Mouse (Mus musculus) cerebellum, adult 9-11 months (tissue): ENCODE measurements at regions not wholly inside any gene's neighbourhood (a gene's known extent, or its start where the extent isn't known, plus 50 kb on each side); places are given as distances from the start of the nearest gene placed in this dataset.

Source experiments
- DNase-seq: peaks from one replicate; pipeline ENCODE4 v3.0.0; 2022

DNA sequence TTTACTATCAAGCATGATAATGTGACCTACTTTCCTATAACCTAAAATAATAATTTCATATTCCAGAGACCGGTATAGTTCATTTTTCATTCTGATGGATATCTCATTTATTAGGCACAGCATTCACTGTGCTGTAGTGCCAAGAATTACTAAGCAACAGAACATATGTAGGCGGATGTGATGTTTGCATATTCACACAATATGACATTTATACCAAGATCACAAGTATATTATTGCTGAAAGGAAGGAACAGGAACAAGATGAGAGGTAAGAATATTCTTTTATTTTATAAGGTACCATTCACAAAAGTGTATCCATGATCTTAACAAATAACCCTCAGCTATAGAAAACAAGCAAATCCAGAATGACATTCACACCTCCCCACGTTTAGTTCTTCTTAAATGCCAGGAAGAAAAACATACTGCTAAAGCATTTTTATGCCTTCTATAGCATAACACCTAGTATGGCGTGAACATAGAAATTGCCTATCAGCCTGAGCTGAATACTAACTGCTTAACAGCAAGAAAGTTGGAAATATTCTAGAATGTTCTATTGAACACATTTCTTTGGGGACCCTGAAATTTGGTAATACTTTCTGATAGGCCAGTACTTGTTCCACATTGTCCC, 1062.8 kb upstream of the Acvr2a start:
- DNase-seq, result no peak

DNA sequence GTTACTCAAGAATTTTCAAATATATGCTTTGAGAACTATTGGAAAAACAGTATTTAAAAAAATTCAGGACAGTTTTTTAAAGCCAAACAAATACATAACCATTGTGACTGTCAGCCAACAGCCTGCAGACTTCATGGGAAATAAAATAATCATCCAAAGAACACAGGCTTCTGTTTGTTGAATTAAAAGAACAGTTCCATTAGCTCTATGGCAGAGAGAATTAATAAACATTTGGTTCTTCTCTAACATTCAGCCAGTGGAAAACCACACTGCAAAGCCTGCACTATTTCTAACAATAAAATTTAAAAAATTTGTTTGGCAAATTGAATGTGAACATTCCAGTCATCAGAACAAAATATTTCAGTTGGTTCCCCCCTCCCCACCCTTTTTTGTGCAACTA, 1058.2 kb upstream of the Acvr2a start:
- no peak for DNase-seq

DNA sequence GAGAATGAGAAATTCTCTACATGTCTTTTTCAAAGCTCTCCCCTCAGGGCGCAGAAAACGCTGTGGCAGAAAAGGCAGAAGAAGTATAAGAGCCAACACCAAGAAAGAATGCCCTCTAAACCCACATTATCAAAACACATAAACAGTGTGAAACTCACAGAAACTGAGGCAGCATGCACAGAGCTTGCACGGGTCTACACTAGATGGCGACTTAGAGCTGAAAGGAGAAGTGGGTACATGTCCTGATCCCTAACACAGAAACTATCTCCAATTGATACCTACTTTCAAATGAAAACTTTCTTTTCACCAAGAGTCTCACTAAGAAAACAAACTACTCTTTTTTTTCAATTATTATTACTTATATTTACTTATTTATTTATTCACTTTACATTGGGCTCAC, 1057.7 kb upstream of the Acvr2a start:
- no peak for DNase-seq

DNA sequence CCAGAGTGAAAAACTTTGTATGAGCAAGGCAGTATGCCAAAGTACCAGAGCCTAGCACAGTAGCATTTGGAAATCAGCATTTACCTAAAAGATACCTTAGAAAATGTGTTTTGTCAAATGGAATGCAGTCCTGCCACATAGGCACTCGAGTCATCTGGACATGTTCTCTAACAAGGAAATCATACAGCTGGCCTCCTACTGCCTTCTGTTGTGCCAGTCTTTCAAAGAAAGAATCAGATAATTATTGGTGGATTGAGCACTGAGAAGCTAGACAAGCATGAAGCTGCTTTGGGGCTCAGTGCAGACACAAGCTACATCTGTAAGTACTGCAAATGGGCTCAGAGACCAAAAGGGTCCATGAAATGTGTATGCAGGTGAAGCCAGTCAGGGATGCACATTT, 1038.1 kb upstream of the Acvr2a start:
- DNase-seq, result no peak

DNA sequence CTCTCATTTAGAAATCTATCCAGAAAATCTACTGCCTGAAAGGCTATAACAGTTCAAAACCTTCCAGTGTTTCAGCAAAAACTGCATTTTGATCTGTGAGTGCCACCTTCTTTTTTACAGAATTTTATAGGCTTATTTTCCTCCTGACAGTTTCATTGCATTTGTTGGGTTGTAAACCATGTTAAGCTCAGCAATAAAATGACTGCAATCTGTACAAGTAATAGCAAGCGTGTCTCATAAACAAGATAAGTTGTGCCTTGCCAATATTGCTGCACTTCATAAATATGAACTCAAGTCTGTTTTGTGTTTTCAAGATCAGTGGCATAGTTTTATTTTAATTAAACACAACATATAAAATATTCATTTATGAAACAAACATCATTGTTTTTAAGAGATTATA, 1036.9 kb upstream of the Acvr2a start:
- no peak for DNase-seq

DNA sequence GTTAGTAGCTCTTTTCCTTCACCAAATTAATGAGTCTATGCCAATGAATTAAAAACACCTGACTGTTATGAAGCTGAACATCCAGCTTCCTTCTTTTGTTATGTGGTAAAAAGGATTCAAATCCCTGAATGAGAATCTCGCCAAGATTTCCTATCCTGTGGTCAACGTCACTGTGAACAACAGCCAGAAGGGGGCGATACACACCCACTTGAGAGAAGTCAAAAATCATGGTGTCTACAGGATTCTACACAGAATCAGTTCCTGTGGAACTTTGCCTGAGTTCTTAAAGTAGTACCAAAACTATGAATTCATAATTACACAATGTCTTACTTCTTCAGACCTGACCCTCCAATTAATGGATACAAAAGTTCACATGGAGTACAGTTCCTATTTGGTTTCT, 1028.1 kb upstream of the Acvr2a start:
- DNase-seq, result peak; percentile 6

DNA sequence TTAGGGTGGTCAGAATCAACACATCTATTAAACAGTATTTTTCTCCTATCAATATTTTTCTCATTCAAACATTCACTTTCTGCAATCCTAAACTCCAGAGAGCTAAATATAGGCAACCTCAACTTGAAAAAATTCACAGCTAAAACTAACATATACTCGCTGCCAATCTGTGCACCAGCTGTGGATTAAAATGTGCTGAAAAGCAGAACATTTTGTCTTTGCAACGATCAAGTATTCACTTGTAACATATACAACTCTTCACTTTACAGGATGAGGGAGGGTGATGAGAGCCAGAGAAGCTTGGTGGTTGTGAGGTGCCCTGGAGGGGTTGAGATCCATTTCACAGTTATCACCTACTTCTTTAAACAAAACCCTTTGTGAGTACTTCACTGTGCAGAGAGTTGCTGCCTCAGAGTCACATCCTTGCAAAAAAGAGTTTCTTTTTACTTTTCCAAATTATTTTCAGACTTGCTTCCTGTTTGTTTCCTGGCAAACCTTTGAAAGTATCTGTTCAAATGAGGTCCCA, 991.1 kb upstream of the Acvr2a start:
- DNase-seq, result no peak

DNA sequence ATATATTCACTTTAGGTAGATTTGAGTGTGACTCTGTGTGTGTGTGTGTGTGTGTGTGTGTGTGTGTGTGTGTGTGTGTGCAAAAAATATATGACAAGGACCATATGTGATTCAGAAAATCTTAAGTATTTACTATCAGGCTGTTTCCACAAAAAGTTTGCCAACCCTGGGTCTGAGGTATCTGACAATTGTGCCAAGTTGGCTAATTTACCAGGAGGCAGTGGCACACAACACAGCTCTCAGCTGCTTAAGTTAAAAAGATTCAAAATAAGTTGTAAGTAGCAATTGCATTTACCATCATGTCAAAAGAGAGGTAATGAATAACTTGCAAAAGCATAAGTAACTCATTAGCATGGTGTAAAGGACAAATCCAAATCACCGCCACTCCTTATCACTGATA, 981.4 kb upstream of the Acvr2a start:
- no peak for DNase-seq

DNA sequence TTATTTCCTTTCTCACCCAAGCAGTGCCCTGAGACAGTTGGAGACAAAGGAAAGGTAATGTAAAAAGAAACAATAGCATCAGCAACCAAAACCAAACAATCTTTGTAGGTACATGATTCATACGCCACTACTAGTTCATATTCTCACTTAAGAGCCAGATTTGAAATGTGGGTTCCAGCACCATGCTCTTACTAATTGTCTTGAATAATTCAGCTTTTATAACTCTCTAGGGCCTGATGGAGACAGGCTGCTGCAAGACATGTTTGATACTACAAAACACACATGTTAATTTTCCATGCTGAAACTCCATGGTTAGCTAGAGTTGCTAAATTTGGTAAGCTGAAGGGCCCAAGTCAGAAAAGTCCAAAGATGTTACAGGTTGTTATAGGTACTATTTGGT, 980.4 kb upstream of the Acvr2a start:
- DNase-seq, result no peak

DNA sequence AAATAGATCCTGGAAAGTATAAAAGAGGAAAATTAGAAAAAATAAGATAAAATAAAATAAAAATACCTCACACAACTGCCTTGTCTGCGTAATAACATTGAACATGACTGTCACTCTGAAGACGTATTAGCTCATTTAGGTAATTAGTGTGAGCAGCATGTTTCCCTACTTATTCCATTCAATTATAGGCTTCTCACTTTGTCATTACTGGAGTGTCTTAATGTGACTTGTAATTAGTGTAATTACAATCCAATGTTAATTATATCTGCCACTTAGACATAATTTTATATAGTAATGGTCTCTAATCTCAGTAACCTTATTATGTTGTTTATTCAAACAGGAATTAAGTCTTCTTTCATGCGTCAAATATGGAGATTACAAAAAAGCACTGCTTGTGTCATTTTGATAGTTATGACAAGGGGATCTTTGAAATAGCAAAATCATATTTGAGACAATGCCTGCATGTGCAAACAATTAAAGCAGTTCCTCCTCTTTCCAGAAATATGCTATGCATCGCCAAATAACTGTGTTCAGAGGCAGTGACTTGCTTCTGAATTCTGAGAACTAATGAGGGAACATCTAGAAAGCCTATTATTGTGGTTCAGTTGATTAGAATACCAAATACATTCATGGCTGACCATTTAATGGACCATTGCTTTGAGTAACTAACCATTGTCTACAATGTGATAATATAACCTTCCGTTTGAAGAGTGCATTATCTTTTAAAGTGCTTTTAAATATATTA, 979.7 kb upstream of the Acvr2a start:
- DNase-seq, result no peak

DNA sequence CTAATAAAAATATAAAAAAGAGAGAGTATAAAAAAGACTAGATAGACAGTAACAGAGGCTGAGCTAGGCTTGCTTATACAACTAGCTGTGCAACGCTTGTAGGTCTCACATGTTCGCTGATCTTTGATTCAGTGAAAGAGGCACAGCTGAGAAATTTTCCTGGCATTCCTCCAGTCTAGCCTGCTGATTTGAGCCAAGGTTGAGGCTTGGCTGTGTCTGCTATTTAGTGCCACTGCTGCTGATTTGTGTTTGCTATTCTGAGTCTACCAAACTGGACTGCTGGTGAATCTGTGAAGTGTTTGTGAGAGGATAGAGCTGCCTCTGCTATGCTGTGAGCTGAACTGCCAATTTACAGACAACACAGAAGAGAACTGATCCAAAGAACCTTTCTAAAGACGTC, 956.7 kb upstream of the Acvr2a start:
- DNase-seq, result no peak

DNA sequence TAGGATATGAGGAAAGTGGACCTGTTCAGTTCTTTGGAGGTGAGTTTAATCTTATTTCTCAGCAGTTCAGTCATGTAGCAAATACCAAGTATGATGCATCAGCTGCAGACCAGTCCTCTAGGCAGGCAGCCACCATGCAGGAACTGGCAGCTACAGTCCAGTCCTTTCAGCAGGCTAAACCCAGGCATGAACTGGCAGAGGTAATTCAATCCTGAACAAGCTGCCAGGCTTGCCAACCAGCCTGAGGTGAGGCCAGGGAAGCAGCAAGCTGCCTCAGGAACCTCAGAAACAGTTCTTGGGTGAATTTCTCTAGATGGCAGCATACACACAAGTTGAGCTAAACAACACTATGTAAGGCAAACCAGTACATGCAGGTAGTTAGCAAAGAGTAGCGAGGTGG, 951.5 kb upstream of the Acvr2a start:
- no peak for DNase-seq

DNA sequence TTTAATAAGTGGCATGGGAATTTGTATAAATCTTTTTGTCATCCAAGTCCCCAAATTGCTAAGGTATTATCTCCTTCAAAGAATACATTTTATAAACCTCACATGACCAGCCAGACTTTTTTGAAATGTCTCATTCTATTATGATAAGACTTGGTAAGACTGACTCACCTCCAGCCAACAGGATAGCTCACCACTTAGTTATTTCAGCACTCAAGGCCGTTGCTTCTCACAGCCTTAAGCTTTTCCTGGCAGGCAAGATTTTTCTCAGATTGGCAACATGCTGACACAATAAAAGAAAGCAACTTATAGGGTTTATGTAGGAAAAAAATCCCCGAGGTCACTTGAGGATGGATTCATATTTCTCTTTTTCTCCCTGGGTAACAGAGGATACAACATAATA, 935.9 kb upstream of the Acvr2a start:
- no peak for DNase-seq

DNA sequence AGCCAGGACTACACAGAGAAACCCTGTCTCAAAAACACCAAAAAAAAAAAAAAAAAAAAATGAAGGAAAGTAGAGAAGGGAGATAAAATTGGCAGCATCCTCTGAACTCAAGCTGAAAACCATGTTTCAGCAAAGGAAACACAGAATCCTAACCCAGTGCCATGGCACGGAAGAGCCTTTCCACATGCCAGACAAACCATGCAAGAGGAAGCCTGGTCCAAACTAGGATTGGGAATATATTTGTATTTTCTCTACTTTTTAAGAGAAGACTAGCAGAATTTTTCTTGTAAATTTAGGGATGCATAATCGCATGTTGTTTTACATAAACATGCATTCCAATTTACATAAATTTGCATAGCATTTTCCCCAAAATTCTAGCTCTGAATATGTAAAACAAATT, 934.8 kb upstream of the Acvr2a start:
- DNase-seq, result no peak

DNA sequence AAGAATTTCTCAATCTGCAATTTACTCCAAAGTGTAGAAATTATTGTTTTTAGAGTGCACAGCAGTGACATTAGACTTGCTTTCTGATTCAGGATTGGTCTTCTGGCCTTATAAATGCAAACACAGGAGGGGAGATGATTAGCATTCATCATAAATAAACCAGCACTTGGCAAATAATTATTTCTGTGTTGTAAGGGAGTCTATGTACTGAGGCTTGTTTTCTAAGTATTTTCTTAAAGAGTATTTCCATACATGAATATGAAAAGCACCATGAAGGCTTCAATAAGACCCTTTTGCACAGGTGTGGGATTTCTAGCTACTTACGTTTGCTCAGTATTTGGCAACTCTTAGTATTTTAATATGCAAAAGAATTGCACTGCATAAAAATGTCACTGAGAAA, 934.1 kb upstream of the Acvr2a start:
- no peak for DNase-seq

DNA sequence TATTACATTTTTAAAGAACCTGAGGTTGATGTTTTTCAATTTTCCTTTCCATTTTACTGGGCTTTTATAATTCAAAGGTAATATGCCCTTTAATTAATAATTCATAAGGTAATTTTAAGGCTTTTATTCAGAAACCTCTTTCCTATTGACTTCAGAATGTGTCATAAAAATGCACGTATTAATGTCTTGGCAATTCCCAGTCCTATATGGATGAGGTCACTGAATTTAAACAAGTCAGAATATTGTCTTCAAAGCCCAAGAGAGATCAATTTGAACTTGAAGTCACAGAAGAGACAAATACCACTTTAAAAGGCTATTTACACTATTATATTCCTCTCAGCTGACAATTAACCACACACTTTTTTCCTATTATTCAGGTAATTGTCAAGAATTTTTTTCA, 925.7 kb upstream of the Acvr2a start:
- DNase-seq, result no peak

DNA sequence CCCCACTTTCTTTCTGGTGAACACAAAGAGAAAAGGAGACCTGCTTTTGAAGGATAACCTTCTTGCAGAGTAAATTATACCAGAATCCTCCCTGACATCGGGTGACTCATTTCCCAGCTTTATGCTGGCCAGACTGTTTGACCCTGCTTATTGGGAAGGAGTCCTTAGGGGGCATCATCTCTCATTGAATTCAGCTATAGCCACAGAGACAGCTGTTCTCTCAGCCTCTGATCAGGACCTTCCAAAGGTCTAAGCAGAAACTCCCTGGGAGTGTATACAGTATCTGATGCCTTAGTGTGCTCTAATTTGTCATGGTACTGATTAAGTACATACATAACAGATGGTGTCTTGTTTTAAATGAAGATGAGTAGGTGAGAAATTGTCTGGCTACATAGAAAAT, 922.5 kb upstream of the Acvr2a start:
- DNase-seq, result no peak

DNA sequence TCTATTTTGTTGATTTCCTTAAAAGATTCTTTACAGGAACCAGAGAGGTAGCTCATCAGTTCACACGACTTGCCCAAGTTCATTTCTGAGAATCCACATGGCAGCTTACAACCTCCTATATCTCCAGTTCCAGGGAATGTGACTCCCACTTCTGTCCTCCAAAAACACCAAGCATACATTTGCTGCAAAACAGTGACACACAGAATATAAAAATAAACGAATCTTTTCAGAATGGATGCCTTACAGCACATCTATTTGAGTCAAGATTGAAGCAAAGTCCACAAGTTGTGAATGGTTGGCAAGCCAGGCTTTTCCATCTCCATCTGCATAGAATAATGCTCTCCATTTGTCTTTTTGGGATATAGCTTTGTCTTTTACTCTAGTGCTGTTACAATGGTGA, 921.0 kb upstream of the Acvr2a start:
- no peak for DNase-seq

DNA sequence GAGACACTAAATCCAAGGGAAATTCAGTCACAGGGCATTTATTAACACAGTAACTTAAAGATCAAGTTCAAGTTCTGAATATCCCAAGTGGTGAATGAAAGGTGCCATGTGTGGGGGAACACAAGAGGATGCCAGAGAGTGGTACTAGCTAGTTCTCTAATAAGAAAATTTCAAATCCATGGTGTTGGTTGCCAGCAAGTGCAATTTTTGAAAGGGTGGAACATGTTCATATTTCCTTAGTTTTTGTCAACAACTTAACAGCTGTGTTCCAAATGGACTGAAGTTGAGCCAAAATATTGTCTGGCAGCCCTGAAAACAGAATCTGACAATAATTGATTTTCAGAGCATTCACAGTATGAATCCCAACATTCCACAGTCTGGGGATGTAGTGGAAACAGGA, 919.1 kb upstream of the Acvr2a start:
- no peak for DNase-seq

DNA sequence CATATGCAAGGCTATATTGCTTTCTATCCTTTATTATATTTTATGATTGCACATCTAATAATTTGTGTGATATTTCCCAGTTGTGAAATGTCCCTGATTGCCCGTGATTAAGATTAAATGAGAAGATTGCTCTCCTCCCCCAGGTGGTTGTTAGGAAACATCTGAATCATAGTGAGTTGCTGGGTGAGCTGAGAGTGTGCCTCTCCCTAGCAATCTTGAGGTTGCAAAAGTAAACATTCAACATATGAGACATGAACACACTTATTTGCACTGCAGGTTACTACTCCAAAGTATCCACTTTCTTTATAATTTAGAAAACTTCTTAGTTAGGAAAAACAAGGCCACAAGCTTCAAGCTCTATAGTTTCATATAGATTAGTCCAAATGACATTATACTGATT, 899.6 kb upstream of the Acvr2a start:
- DNase-seq, result no peak

DNA sequence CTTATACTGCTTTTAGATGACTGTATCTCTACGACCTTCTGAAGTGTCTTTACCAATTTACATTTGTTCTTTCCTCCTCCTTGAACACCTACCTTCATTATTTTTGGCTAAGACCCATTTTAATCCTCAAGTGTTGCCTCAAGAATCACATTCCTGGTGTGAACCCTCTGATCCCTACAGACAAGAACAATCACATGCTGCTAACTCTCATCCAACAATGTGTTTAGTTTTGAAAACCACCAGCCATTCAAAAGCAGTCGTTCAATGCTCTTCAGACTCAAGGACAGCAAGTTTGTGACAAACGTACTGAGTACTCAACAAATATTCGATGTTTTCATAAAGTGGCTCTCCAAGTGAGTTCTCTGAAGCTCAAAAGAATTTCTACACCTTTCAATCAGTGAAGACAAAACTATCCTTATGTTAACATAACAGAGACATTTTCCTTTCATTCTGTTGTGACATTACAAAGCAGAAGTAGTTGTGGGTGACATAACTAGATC, 898.9 kb upstream of the Acvr2a start:
- DNase-seq, result no peak

DNA sequence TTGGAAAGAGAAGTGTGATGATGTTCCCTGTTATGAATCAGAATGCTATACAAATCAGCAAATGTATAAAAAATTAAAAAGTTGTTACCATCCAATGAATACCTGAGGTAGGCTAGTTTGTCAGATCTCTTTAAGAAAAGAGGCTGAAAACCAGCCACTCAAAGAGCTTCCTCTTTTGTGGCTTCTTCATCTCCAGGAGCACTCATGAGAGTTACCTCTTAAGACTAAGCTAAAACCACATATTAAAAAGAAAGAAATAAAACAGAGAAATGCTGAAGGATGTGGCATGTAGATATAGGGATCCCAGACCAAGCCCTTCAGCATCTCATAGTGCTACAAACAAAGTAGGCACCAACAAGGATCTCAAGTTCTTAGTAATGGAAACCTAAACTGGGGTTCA, 890.9 kb upstream of the Acvr2a start:
- no peak for DNase-seq

DNA sequence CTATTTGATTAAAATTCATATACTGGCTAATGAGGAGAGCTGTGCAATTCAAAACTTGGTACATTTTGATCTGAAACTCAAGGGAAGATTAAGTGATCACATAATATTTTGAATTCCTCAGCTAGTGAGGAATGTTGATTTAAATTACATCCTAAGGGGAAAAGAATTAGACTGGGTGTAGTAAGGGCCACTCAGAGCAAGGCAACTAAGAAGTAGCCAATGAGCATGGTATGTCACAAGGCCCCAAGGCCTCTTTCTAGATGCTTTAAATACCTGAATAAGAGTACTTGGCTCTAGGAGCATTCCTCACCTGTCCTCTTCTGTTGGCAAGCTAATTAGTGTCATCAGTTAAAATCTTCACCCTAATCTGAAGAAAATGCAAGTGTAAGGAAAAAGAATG, 887.3 kb upstream of the Acvr2a start:
- no peak for DNase-seq

DNA sequence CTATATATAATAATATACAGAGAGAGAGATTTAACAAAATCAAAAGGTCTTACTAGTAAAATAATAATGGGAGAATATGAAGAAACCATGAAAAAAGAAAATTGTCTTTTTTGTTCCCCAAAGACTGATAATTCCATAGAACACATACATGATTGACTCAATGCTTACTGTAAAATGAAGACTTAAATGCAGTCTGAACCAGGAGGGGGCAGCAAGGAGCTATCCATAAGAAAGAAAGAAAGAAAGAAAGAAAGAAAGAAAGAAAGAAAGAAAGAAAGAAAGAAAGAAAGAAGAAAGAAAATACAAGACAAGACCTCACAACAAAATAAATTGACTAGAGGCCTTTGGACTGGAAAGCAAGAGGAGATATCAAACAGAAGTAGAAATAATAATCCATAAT, 868.8 kb upstream of the Acvr2a start:
- no peak for DNase-seq

DNA sequence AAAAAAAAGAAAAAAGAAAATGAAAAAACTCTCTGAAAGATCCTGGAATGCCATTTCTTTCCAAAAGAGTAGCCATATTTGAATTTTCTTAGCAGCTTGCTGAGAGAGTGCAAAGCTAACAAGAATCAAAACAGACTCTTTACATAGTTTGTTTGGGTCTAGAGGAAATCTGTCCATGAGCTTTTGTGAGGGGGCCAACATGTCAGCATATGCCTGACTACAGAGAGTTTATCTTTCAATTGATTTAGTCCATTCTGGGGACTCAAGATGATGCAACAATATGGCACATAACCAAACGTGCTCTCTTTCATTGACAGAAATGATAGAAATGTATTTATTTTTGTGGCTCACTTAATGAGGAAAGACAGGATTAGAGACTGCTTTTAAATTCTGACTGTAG, 822.8 kb upstream of the Acvr2a start:
- no peak for DNase-seq
